Mouse (Mus musculus): Measurements from ENCODE around the gene Zfp790.
"Not testable (repeated sequence)": the region's sequence is repeated elsewhere in the genome, so short reads cannot be mapped to it uniquely, and the experiment has no call there.

Gene Zfp790

DNA sequence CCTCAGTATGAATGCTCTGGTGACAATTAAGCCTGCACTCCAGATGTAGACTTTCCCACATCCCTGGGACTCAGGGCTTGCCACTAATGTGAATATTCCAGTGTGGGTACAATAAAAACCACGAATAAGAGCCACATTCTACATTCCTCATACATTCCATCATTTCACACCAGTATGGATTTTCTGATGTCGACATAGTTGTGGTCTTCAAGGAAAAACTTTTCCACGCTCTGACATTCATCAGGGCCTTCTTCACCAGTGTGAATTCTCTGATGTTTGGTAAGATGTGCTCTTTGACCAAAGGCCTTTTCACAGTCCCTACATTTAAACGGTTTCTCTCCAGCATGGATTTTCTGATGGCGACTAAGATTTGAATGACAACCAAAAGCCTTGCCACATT is 28.7 kb downstream of the Zfp790 start:
- DNase-seq (ENCODE audit: low spot score), result no peak

- no peak for DNase-seq (ENCODE audit: low spot score)
These were observed 36.9 kb downstream of the Zfp790 start for GRCm38 (mm10) chr7:29852831-29853218.

- DNase-seq (ENCODE audit: low spot score), result peak; percentile 94
These were observed 37.4 kb downstream of the Zfp790 start, which contains the start of gene Zfp940 for GRCm38 (mm10) chr7:29853219-29853842. Zfp940 (minus strand) TSS chr7:29853669.

- peak; percentile 82 for DNase-seq (ENCODE audit: low spot score)
These were observed 43.9 kb downstream of the Zfp790 start, which contains the start of gene Zfp420 for GRCm38 (mm10) chr7:29859532-29860517. Zfp420 (plus strand) TSS chr7:29859979.

- peak; percentile 42 for DNase-seq (ENCODE audit: low spot score)
These were observed 45.7 kb downstream of the Zfp790 start for GRCm38 (mm10) chr7:29861660-29862059.

DNA sequence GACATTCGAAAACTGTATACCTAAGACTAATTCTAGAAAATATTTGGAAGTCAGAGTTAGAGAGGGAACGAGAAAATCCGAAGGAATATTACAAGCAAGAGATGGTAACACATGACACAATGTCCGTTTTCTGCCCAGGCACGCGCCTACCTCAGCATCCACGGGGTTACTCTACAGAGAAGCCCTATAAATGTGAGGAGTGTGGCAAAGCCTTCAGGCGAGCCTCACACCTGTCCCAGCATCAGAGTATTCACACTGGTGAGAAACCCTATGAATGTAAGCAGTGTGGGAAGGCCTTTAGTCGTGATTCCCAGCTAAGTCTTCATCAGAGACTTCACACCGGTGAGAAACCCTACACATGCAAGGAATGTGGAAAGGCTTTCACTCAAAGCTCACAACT is 58.3 kb downstream of the Zfp790 start:
- no peak for DNase-seq (ENCODE audit: low spot score)

- not testable (repeated sequence) for DNase-seq (ENCODE audit: low spot score)
These were observed 61.6 kb downstream of the Zfp790 start for GRCm38 (mm10) chr7:29877561-29877960.

GRCm38 (mm10) chr7:29880056-29880455 is 64.1 kb downstream of the Zfp790 start:
- no peak for DNase-seq (ENCODE audit: low spot score)
